Mouse (Mus musculus) spleen, adult 2 months (tissue): ENCODE data around the gene Nepn.

Experiments
- CTCF ChIP-seq: fragments of 200-500 bp; IDR thresholded peaks from 2 replicates; pipeline ENCODE4 v1.5.1; 2011; ENCODE audit warnings: mild to moderate bottlenecking, inconsistent platforms; ENCODE audit not compliant: insufficient read depth, insufficient read length, insufficient replicate concordance; ENCODE audit errors: extremely low read depth
- POLR2A ChIP-seq: fragments of 200-500 bp; IDR thresholded peaks from 2 replicates; pipeline ENCODE4 v1.6.1; 2011; ENCODE audit warnings: low read depth, low read length, inconsistent platforms

GRCm38 (mm10) chr10:52416458-52416857 is 27.7 kb downstream of the Nepn start:
- no peak for TF ChIP-seq POLR2A
- TF ChIP-seq CTCF: no peak
